Mouse (Mus musculus) MEL (cell line): ENCODE results near the gene Nisch. TPM values are rescaled to one million over a fixed set of nuclear protein-coding genes. Genes with fewer than 3 reads are reported as not detected.

Experiments
- DNase-seq: peaks from one replicate; pipeline ENCODE4 v3.0.0; 2011; ENCODE audit warnings: low read depth, low spot score
- H3K27ac ChIP-seq: 2 replicates; pipeline ENCODE4 v1.5.1; 2012; ENCODE audit warnings: low read depth, mild to moderate bottlenecking, control low read depth, low read length, moderate library complexity; ENCODE audit not compliant: control insufficient read depth
- H3K27me3 ChIP-seq, 2 experiments: fragments of 150-350 bp in 1 of 2; sonication (generic) in 1 of 2; 2 replicates each; pipeline ENCODE4 v1.6.1; 2012; ENCODE audit warnings: low read length in 2 of 2, mild to moderate bottlenecking in 2 of 2, improper control_type of control experiment in 1 of 2, moderate library complexity in 1 of 2; ENCODE audit not compliant: insufficient read depth in 2 of 2, control insufficient read depth in 1 of 2
- H3K36me3 ChIP-seq, 2 experiments: 2 replicates each; pipeline ENCODE4 v1.6.1; 2012 to 2014; ENCODE audit warnings: low read length in 2 of 2, improper control_type of control experiment in 1 of 2, inconsistent platforms in 1 of 2, mild to moderate bottlenecking in 1 of 2; ENCODE audit not compliant: insufficient read depth in 2 of 2, control insufficient read depth in 1 of 2
- H3K4me1 ChIP-seq, 2 experiments: fragments of 150-350 bp in 1 of 2; sonication (generic) in 1 of 2; 2 replicates each; pipeline ENCODE4 v1.6.1; 2012; ENCODE audit warnings: low read length in 2 of 2, improper control_type of control experiment in 1 of 2, mild to moderate bottlenecking in 1 of 2; ENCODE audit not compliant: insufficient read depth in 2 of 2, control insufficient read depth in 1 of 2
- H3K4me3 ChIP-seq, 2 experiments: fragments of 150-350 bp in 1 of 2; sonication (generic) in 1 of 2; 2 replicates each; pipeline ENCODE4 v1.5.1; 2012; ENCODE audit warnings: low read depth in 2 of 2, low read length in 2 of 2, mild to moderate bottlenecking in 2 of 2, moderate library complexity in 2 of 2, control low read depth in 1 of 2, improper control_type of control experiment in 1 of 2; ENCODE audit not compliant: control insufficient read depth in 1 of 2, insufficient read depth in 1 of 2
- H3K79me2 ChIP-seq: 2 replicates; pipeline ENCODE4 v1.6.1; 2012; ENCODE audit warnings: mild to moderate bottlenecking, low read length, moderate library complexity; ENCODE audit not compliant: control insufficient read depth, poor library complexity, insufficient read depth
- H3K9ac ChIP-seq: 2 replicates; pipeline ENCODE4 v1.6.1; 2012; ENCODE audit warnings: low read depth, mild to moderate bottlenecking, control low read depth, low read length, moderate library complexity; ENCODE audit not compliant: control insufficient read depth, poor library complexity, severe bottlenecking
- H3K9me3 ChIP-seq: fragments of 150-350 bp; sonication (generic); replicated peaks from 2 replicates; pipeline ENCODE4 v1.6.1; 2012; ENCODE audit warnings: mild to moderate bottlenecking, low read length, improper control_type of control experiment, moderate library complexity; ENCODE audit not compliant: insufficient read depth
- BHLHE40 ChIP-seq: IDR thresholded peaks from 2 replicates; pipeline ENCODE4 v1.6.1; 2012; ENCODE audit warnings: low read depth, mild to moderate bottlenecking, inconsistent platforms, low read length, improper control_type of control experiment, borderline replicate concordance
- CHD2 ChIP-seq: IDR thresholded peaks from 2 replicates; pipeline ENCODE4 v1.6.1; 2011; ENCODE audit warnings: low read length, improper control_type of control experiment
- E2F4 ChIP-seq: IDR thresholded peaks from 2 replicates; pipeline ENCODE4 v1.6.1; 2011; ENCODE audit warnings: low read depth, low read length, improper control_type of control experiment, borderline replicate concordance
- ELF1 ChIP-seq: IDR thresholded peaks from 2 replicates; pipeline ENCODE4 v1.6.1; 2014; ENCODE audit warnings: low read depth, mild to moderate bottlenecking, inconsistent platforms, low read length, improper control_type of control experiment, moderate library complexity
- EP300 ChIP-seq, 2 experiments: IDR thresholded peaks; 2 replicates each; pipeline ENCODE4 v1.6.1; 2011; ENCODE audit warnings: improper control_type of control experiment in 2 of 2, low read length in 2 of 2, low read depth in 1 of 2, mild to moderate bottlenecking in 1 of 2
- GABPA ChIP-seq: IDR thresholded peaks from 2 replicates; pipeline ENCODE4 v1.6.1; 2012; ENCODE audit warnings: low read depth, mild to moderate bottlenecking, inconsistent platforms, low read length, improper control_type of control experiment, moderate library complexity
- GATA1 ChIP-seq: IDR thresholded peaks from 2 replicates; pipeline ENCODE4 v1.6.1; 2011; ENCODE audit warnings: low read depth, low read length, improper control_type of control experiment
- KAT2A ChIP-seq: conservative IDR thresholded peaks from 2 replicates; pipeline ENCODE4 v1.6.1; 2012; ENCODE audit warnings: low read depth, low read length, improper control_type of control experiment, inconsistent platforms
- MAFK ChIP-seq: IDR thresholded peaks from 2 replicates; pipeline ENCODE4 v1.6.1; 2011; ENCODE audit warnings: low read depth, mild to moderate bottlenecking, low read length, improper control_type of control experiment, borderline replicate concordance
- MAX ChIP-seq: IDR thresholded peaks from 2 replicates; pipeline ENCODE4 v1.6.1; 2011; ENCODE audit warnings: low read length, improper control_type of control experiment
- MAZ ChIP-seq: IDR thresholded peaks from 2 replicates; pipeline ENCODE4 v1.6.1; 2012; ENCODE audit warnings: low read depth, mild to moderate bottlenecking, inconsistent platforms, low read length, improper control_type of control experiment
- MXI1 ChIP-seq: IDR thresholded peaks from 2 replicates; pipeline ENCODE4 v1.6.1; 2011; ENCODE audit warnings: mild to moderate bottlenecking, low read depth, low read length, improper control_type of control experiment
- NELFE ChIP-seq: IDR thresholded peaks from 2 replicates; pipeline ENCODE4 v1.6.1; 2011; ENCODE audit warnings: low read depth, low read length, improper control_type of control experiment
- NRF1 ChIP-seq: IDR thresholded peaks from 2 replicates; pipeline ENCODE4 v1.6.1; 2014; ENCODE audit warnings: low read depth, mild to moderate bottlenecking, inconsistent platforms, low read length, improper control_type of control experiment, moderate library complexity; ENCODE audit not compliant: poor library complexity, insufficient read depth, severe bottlenecking
- POLR2A ChIP-seq, 2 experiments: IDR thresholded peaks; 2 replicates each; pipeline ENCODE4 v1.6.1; 2011 to 2012; ENCODE audit warnings: low read length in 2 of 2, mild to moderate bottlenecking in 2 of 2, control low read depth in 1 of 2, improper control_type of control experiment in 1 of 2, low read depth in 1 of 2, moderate library complexity in 1 of 2; ENCODE audit not compliant: control insufficient read depth in 1 of 2, insufficient read depth in 1 of 2, poor library complexity in 1 of 2
- POLR2AphosphoS2 ChIP-seq: IDR thresholded peaks from 2 replicates; pipeline ENCODE4 v1.6.1; 2011; ENCODE audit warnings: low read length, improper control_type of control experiment
- POLR2AphosphoS5 ChIP-seq: IDR thresholded peaks from 2 replicates; pipeline ENCODE4 v1.6.1; 2012; ENCODE audit warnings: low read depth, borderline replicate concordance, mild to moderate bottlenecking, inconsistent platforms, low read length, moderate library complexity, mixed read lengths
- RCOR1 ChIP-seq: IDR thresholded peaks from 2 replicates; pipeline ENCODE4 v1.6.1; 2012; ENCODE audit warnings: low read depth, mild to moderate bottlenecking, inconsistent platforms, low read length, improper control_type of control experiment
- SIN3A ChIP-seq: IDR thresholded peaks from 2 replicates; pipeline ENCODE4 v1.6.1; 2012; ENCODE audit warnings: low read length, improper control_type of control experiment, inconsistent platforms
- SMC3 ChIP-seq: IDR thresholded peaks from 2 replicates; pipeline ENCODE4 v1.6.1; 2011; ENCODE audit warnings: low read depth, low read length, improper control_type of control experiment
- USF1 ChIP-seq: IDR thresholded peaks from 2 replicates; pipeline ENCODE4 v1.6.1; 2014; ENCODE audit warnings: low read depth, mild to moderate bottlenecking, inconsistent platforms, low read length, improper control_type of control experiment, moderate library complexity
- USF2 ChIP-seq, 2 experiments: IDR thresholded peaks; 2 replicates each; pipeline ENCODE4 v1.6.1; 2011 to 2012; ENCODE audit warnings: improper control_type of control experiment in 2 of 2, low read length in 2 of 2, borderline replicate concordance in 1 of 2, inconsistent platforms in 1 of 2, low read depth in 1 of 2, mild to moderate bottlenecking in 1 of 2; ENCODE audit not compliant: insufficient read depth in 1 of 2
- ZKSCAN1 ChIP-seq: IDR thresholded peaks from 2 replicates; pipeline ENCODE4 v1.6.1; 2012; ENCODE audit warnings: low read depth, mild to moderate bottlenecking, inconsistent platforms, low read length, improper control_type of control experiment, moderate library complexity
- ZMIZ1 ChIP-seq: IDR thresholded peaks from 2 replicates; pipeline ENCODE4 v1.6.1; 2012; ENCODE audit warnings: low read depth, mild to moderate bottlenecking, inconsistent platforms, low read length, improper control_type of control experiment, moderate library complexity
- ZNF384 ChIP-seq: IDR thresholded peaks from 2 replicates; pipeline ENCODE4 v1.6.1; 2012; ENCODE audit warnings: low read depth, mild to moderate bottlenecking, inconsistent platforms, low read length, improper control_type of control experiment
- polyA plus RNA-seq, 2 experiments: library from polyadenylated mRNA; stranded (reverse) in 1 of 2; unstranded in 1 of 2; fragments of >175 nt in 1 of 2; fragments of >200 nt in 1 of 2; gene quantifications; 2 replicates each; pipeline versions ENCODE4 v1.2.1 to v1.2.4; 2012; ENCODE audit warnings: low replicate concordance in 2 of 2, low read depth in 1 of 2; ENCODE audit not compliant: insufficient read length in 2 of 2, insufficient read depth in 1 of 2, missing spikeins in 1 of 2
- total RNA-seq: library from RNA; depleted of rRNA; stranded (reverse); fragments of 300-350 nt; gene quantifications from 2 replicates; pipeline ENCODE4 v1.2.3, GENCODE M21; 2012

The Nisch gene
- total and polyA plus RNA-seq, 3 experiments = 53.0 to 154 TPM; not detected in 1

DNA sequence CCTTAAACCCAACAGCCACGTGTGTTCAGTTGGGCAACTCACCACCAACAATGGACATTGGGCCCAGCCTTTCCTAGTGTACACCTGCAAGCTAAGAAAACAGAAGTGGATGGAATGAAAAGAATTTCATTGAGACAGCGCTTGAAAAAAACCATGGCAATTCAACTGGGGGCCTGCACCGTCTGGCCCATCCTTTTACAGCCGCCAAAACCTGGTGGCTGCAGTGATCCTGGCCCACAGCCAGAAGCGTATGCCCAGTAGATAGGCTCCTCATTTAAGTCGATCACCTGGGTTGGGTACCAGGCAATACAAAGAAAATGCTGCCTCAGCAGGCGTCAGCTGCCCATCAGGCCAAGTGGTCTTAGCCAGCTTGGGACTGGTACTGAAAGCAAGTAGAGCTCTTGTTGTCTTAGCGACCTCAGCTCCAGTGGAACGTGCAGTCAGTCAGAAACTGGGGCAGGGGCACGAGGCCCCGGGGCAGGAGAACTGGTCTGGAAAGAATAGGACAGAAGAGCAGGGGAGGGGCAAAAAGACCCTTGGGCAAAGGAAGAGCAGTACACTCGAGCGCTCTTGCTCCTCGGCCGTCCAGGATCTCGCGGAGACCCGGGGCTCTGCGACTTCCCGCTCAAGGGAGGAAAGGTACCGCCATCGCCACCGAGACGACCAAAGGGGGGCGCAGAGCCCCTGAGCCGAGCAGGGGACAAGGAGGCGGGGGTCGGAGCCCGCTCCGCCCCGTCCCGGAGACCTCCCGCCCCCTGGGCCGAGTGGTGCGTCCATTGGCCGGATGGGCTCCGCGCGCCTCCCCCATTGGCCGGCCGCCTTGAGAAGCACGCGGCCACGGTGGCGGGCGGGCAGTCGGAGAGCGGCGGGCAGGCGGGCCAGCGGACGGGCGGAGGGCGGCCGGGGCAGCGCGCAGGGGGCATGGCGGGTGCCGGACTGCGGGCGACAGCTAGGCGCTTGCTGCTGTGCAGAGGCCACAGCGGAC is 86.2 kb downstream of the Nisch start, which contains the start of gene Nt5dc2 (continued):
- TF ChIP-seq MAFK = peak; percentile 70

DNA sequence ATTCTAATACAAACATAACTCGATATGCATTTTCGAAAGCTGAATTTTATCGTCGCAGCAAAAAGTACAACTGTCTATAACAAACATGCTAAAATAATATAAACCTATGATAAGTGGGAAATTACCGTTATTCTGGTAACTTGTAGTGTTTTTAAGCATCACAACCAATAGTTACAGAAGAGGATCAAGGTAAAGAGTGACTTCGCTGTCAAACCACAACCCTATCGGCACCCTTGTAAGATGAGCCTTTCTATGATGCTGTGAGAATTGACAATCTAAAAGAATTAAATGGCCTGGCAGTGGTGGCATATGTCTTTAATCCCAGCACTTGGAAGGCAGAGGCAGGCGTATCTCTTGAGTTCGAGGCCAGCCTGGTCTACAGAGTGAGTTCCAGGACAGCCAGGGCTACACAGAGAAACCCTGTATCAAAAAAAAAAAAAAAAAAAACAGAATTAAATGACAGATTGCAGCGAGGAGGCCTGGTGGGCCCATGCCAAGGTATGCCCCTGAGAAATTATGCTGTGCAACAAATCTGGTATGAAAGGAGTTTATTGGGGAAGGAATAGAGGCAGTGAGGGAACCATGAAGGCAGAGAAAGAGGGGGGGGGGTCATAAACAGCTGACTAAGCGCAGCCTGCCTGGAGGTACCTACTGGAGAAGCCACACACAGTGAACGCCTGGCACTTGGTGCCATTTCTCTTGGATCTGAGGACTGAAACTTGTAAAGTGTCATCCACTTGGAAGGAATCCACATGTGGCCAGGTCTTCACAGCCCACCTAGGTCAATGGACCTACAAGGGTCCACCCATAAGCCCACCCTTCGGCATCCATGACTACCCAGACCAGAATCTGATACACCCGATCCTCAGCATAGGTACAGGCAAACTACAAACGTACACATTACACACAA is 87.2 kb downstream of the Nisch start:
- DNase-seq = peak; percentile 68
- Histone ChIP-seq H3K9ac (peak overlapping the region; percentile 60), H3K36me3 (peaks cover 0 to 10% of the 10 kb centered on the region in 2 experiments; a peak in 3 of 4 replicates), H3K9me3 (no peaks in the 10 kb centered on the region), H3K4me3 (peak overlapping the region; percentile 69 to 87), H3K27me3 (no peaks in the 10 kb centered on the region), H3K79me2 (peaks cover 29% of the 10 kb centered on the region), H3K4me1 (peaks cover 3 to 42% of the 10 kb centered on the region in 2 experiments), H3K27ac (peak overlapping the region; percentile 58)
- TF ChIP-seq MXI1 (no peak; the same call in 1 of the 2 replicates), NRF1 (no peak), ELF1 (no peak), ZNF384 (peak; percentile 76), MAX (peak; percentile 20; the same call in 1 of the 2 replicates), CHD2 (no peak), SMC3 (no peak), ZKSCAN1 (peak; percentile 94), POLR2AphosphoS2 (no peak), MAFK (no peak), POLR2A (IDR thresholded peaks at IDR 0.05; ENCODE audit: control insufficient read depth in 1 of 2, insufficient read depth in 1 of 2, low read depth in 1 of 2, low read length in 2 of 2, poor library complexity in 1 of 2) (no peak), MAZ (no peak), BHLHE40 (no peak), E2F4 (0 out of 2 replicates have a peak, but pooled peaks have one; percentile 17), USF1 (no peak), GATA1 (no peak), POLR2AphosphoS5 (no peak), SIN3A (no peak; the same call in none of the 2 replicates), RCOR1 (no peak), KAT2A (no peak), ZMIZ1 (no peak), NELFE (no peak), USF2 (IDR thresholded peaks at IDR 0.05; ENCODE audit: borderline replicate concordance in 1 of 2, insufficient read depth in 1 of 2, low read depth in 1 of 2, low read length in 2 of 2) (no peak), EP300 (IDR thresholded peaks at IDR 0.05; ENCODE audit: low read depth in 1 of 2, low read length in 2 of 2) (no peak; a peak in 1 of 4 replicates), GABPA (no peak)
